Mouse (Mus musculus) regulatory T cell (primary cell): ENCODE data around the gene Tbx2.

Experiments used
- in situ Hi-C: fragments of 300-600 bp; cut with MboI, MseI; formaldehyde crosslinking; loops from one replicate; pipeline ENCODE4 v1.15.1; 2025; ENCODE audit warnings: high pct_unique_total_duplicates

The Tbx2 gene

DNA sequence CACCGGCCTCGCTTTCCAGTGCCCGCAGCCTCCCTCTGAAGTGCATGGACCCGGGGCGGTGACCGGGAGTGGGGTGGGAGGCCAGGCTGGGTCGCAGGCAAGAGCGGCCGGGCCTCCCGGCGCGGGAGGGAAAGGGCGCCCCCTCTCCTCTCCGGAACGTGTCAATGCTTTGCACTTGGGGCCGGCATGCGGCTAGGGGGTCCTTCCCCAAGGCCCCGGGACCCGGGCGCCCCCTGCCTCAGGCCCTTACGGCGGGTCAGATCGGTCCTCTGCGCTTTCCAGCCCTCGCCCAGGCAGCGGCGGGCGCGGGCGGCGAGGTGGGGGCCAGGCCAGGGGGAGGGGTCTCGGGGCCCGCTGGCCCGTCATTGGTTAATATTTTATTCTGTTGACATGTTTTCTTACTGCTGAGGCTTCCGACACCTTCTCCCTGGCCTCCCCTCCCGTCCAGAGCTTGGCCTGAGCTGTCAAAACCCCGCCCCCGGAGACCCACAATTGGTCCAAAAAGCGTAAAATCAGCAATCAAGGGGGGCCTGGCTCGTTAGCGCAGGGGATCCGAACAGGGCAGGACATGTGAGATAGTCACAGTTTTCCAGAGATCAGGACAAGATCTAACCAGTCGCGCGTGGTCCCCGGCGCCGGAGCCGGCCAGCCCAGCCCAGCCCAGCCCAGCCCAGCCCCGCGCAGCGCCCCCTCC lies at the start of gene Tbx2:
TSS of gene Tbx2 (plus strand) at position 321 of the 694 bp plus-strand sequence.
- in situ Hi-C loops: no loop called here

DNA sequence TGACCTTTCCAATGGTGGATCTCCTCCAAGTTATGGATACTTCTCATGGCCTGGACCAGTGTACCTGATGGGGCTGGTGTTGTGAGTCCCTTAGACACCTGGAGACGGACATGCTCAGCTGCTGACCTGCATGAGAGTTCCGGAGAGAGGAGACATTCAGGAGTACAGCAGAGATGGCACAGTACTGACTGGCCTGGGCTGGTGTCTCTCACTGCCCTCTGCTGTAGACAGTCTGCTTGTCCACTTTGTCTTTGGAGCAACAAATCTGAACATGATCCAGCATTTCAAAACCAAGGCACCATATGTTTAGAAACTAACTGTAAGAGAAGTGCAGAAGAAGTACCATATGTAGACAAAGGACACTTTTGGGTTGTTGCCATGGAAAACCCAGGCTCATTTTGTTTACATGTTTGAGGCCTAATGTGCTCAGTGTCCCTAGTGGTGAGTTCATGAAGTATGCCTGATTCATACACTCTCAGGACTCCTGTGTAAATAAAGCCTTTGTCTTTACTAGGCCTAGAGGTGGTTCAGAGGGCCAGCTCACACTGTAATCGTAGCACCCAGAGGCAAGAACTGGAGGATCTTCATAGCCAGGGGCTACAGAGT lies 46.1 kb upstream of the Tbx2 start:
- in situ Hi-C loops: no loop called here

DNA sequence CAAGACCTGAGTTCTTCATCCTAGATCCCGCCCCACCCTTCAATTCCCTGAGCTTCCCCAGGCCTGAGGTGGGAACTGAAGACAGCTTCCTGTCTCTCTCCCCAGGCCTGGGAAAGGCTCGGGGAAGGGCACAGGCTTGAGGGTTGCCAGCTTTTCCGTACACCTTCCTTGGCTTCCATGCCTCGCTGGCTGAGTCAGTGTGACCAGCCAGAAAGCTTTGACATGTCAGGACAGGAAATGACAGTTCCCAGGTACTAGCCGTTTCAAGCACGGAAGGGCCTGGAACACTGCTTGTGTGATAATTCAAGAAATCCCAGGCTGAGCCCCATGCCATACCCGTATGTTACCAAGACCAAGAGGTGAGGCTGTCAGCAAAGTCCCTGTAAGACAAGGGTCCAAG lies 42.6 kb upstream of the Tbx2 start:
- in situ Hi-C loops: no loop called here

DNA sequence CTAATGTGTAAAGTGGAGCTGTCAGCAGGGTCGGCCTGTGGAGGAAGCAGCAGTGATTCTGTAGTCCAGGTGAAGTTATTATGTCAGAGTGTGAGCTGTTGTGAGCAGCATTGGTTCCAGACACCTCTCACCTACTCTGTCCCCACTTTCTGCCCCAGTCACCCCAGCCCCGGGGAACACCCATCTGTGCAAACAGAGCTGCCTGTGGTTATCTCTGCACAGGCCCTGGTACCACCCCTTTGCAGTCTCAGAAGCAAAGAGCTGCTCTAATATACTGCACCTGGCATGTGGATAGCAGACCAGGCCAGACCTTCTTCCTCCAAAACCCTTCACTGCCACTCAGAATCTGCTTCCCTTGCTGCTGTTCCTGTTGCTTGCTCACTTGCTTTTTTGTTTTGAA lies 42.1 kb upstream of the Tbx2 start:
- in situ Hi-C loops: no loop called here

DNA sequence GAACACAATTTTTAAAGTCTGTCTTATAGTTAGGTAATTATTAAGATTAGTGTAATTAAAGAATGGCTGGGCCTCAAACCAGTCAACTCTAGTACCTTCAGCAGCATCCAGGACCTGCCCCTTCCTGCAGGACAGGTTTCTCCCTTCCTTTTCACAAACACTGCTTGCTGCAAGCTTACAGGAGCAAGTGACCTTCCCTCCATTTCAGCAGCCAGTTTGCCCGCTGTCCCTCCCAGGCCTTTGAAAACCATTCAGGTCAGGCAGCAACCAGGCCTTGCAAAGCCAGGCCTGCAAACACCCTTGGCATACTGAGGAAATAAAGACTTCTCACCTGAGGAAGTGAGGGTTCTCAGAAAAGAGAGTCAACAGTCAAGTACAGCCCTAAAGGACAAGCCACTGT lies 41.1 kb upstream of the Tbx2 start:
- in situ Hi-C loops: no loop called here

- in situ Hi-C loops: no loop called here
Measured at GRCm38 (mm10) chr11:85792534-85793215, 39.7 kb upstream of the Tbx2 start.

- in situ Hi-C loops: no loop called here
Measured at GRCm38 (mm10) chr11:85799456-85799855, 32.9 kb upstream of the Tbx2 start.

GRCm38 (mm10) chr11:85799856-85800255 lies 32.5 kb upstream of the Tbx2 start:
- in situ Hi-C loops: no loop called here

DNA sequence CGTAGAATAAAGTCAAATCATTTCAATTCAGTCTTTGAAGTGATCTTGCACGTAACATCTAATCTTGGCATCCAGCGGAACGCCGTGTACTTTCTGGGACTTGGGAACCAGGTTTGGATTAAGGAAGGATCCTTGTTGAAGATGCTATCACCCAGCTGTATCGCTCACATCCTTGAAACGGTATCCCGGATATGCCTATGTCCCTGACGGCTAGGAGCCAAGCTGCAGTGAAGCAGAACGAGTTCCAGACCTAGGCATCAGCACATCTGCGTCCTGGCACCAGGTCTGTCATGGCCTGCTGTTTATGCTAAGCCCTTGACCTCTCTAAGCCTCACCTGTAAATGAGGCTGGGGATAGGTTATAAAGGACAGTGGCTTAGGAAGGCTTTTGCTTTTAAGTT lies 32.0 kb upstream of the Tbx2 start:
- in situ Hi-C loops: no loop called here

GRCm38 (mm10) chr11:85804048-85804447 lies 28.3 kb upstream of the Tbx2 start:
- in situ Hi-C loops: no loop called here

DNA sequence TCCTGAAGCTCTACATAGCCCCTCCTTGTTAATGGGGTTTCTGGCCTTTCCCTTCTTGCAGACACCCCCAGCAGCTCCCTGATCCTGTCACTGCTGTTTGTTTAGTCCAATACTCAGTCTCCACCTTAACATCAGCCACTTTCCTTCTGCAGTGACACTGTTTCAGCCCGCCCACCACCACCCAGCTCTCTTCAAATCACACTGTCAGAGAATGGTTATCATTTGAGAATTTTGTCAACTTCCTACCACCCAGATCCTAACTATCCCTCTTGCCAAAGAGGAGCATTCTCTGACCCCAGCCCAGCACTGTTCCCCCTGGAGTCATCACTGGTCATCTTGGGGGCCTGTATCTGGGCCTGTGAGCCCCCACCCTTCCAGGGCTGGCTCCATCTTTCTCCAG lies 26.6 kb upstream of the Tbx2 start:
- in situ Hi-C loops: no loop called here

- in situ Hi-C loops: no loop called here
Measured at GRCm38 (mm10) chr11:85807353-85807752, 25.0 kb upstream of the Tbx2 start.

GRCm38 (mm10) chr11:85811229-85811628 lies 21.1 kb upstream of the Tbx2 start:
- in situ Hi-C loops: no loop called here

DNA sequence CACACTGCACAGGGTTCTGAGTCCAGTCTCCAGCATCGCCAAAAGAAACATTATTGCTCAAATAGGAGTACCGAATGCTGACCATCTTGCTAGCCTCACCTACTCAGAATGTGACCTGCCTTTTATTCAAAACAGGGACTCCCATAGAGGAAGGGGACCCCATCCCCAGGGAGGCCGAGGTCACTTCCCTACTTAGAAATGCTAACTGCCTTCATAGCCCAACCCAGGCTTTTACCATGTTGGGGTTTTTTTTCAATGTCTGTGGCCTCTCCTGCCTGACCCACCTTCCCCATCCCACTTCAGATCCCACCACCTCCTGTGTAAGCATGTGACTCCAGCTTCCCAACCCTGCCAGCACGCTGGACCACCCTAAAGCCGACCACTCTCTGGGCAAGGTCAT lies 20.7 kb upstream of the Tbx2 start:
- in situ Hi-C loops: no loop called here

DNA sequence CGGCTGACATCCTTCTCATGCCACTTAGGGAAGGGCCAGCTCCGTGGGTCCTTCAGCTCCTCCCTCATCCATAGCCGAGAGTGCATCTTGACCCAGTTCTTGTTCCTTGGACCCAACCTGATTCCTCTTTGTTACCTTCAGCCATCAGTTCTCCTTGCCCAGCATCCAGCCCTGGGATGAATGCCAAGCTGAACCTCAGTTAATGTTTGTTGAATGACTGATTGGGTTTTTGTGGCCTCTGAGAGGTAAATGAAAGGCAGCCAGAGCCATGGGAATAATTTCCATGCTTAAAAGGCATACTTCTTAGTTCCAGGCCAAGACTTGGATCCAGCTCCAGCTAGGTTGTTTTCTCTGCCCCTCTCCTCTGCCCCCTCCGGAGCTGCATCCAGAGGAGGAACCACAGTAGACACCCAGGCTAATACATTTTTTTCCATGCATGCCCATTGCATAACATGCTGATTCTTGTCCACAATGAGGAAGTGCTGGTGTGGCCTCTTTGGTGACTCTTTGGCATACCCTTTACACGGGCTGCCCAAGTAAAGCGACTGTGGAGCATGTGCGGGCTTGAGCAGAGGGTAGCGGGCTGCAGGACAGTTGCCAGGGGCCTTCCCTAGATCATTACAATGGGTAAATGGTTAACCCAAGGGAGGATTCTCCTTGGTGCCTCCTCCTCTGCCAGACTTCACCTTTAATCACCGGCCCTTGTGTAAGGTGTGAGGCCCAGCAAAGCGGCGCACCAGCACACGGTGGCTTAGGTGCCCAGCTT lies 20.0 kb upstream of the Tbx2 start:
- in situ Hi-C loops: no loop called here

DNA sequence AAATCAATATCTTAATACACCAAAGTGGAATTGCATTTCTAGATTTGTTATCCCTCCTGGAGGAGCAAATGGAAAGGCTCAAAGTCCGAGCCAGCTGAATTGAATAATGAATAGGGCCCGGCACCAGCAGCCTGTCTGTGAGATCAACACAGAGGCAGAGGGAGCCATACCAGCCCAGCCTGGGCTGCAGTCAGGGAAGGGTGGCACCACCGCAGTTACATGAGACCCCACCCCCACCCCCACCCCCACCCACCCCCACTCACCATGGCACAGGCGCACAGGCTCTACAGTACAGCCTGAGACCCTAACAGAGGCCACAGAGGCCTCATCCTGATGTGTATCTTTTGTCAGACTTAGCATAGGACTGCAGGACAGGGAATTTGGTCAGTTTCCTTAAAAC lies 17.7 kb upstream of the Tbx2 start:
- in situ Hi-C loops: no loop called here

DNA sequence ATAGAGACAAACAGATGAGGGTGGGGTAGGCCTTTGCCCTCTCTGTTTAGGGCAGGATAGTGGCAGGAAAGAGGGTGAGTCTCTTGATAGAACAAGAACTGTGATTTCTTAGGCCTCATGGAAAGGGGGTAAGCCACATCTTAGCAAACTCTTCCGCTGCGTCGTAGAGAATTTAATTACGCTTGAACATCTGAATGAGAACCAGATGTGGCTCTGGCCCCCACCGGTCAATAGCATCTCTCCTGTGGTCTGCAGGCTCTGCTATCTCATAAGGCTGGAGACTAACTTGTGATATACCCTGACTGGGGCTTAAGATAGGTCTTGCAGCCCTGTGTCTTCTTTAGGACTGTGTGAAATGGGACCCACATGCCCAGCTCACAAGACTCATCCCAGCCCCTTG lies 15.9 kb upstream of the Tbx2 start:
- in situ Hi-C loops: no loop called here

GRCm38 (mm10) chr11:85818401-85818800 lies 13.9 kb upstream of the Tbx2 start:
- in situ Hi-C loops: no loop called here

- in situ Hi-C loops: no loop called here
Measured at GRCm38 (mm10) chr11:85820959-85821358, 11.4 kb upstream of the Tbx2 start.

GRCm38 (mm10) chr11:85821659-85822058 lies 10.7 kb upstream of the Tbx2 start:
- in situ Hi-C loops: no loop called here

- in situ Hi-C loops: no loop called here
Measured at GRCm38 (mm10) chr11:85823181-85823580, 9.2 kb upstream of the Tbx2 start.

DNA sequence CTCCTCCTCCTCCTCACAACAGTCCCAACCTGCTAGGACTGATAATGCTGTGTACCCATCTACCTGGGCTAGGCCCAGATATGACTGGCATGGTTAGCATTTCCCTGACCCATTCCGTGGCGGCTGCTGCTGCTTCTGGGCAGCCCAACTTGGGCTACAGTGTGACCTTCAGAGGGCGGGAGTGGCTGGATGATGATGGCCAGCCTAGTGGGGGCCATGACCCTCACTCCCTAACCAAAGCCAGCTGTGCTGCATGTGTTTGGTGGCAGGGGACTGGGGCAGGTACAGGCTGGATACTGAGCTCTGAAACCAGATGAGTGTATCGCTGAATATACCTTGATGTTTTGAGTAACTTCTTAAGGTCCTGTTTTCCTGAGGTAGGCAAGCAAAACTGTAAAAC lies 8.6 kb upstream of the Tbx2 start:
- in situ Hi-C loops: no loop called here
